Mouse (Mus musculus) heart, adult 2 months (tissue): Measurements from ENCODE around the gene 1700066M21Rik. TPM values are rescaled to one million over a fixed set of nuclear protein-coding genes. Genes with fewer than 3 reads are reported as not detected.

Experiments
- DNase-seq, 2 experiments: peaks; one replicate each; pipeline ENCODE4 v3.0.0; 2021
- H3K27ac ChIP-seq: fragments of 200-600 bp; 2 replicates; pipeline ENCODE4 v1.8.1; 2022
- H3K27me3 ChIP-seq: fragments of 200-500 bp; 2 replicates; pipeline ENCODE4 v1.6.1; 2012; ENCODE audit warnings: mild to moderate bottlenecking, low read length, inconsistent platforms, mixed read lengths; ENCODE audit not compliant: control insufficient read depth, insufficient read depth
- H3K36me3 ChIP-seq: fragments of 200-500 bp; 2 replicates; pipeline ENCODE4 v1.6.1; 2012; ENCODE audit warnings: low read length, inconsistent platforms; ENCODE audit not compliant: control insufficient read depth, insufficient read depth
- H3K4me1 ChIP-seq: fragments of 200-500 bp; 2 replicates; pipeline ENCODE4 v1.6.1; 2011; ENCODE audit warnings: low read length; ENCODE audit not compliant: control insufficient read depth, insufficient read depth
- H3K4me3 ChIP-seq: fragments of 200-600 bp; 2 replicates; pipeline ENCODE4 v1.8.1; 2022
- H3K79me2 ChIP-seq: fragments of 200-500 bp; replicated peaks from 2 replicates; pipeline ENCODE4 v1.6.1; 2012; ENCODE audit warnings: mild to moderate bottlenecking, inconsistent platforms, low read length, moderate library complexity, mixed read lengths; ENCODE audit not compliant: control insufficient read depth, insufficient read depth
- H3K9ac ChIP-seq: fragments of 200-500 bp; 2 replicates; pipeline ENCODE4 v1.6.1; 2012; ENCODE audit warnings: low read depth, mild to moderate bottlenecking, control low read depth, inconsistent platforms, low read length, mixed read lengths
- CTCF ChIP-seq: fragments of 200-600 bp; IDR thresholded peaks from 2 replicates; pipeline ENCODE4 v1.8.1; 2022; ENCODE audit warnings: antibody characterized with exemption, mild to moderate bottlenecking, moderate library complexity
- EP300 ChIP-seq: fragments of 200-500 bp; IDR thresholded peaks from 2 replicates; pipeline ENCODE4 v1.6.1; 2011; ENCODE audit warnings: low read depth, low read length, control low read depth; ENCODE audit not compliant: insufficient read depth
- POLR2A ChIP-seq: fragments of 200-500 bp; IDR thresholded peaks from 2 replicates; pipeline ENCODE4 v1.6.1; 2011; ENCODE audit warnings: mild to moderate bottlenecking, low read depth, low read length, control low read depth; ENCODE audit not compliant: insufficient read depth
- WGBS: fragments of 180-500 bp; shearing (Covaris S2); methylation state at CpG from one replicate; pipeline ENCODE4 v1.1.7; 2018; 5-methylcytosine and 5-hydroxymethylcytosine counted together
- intact Hi-C: fragments of 180-260 bp; cut with DNase I; formaldehyde crosslinking; loops from one replicate; pipeline ENCODE4 v1.15.1; 2025
- polyA plus RNA-seq: library from polyadenylated mRNA; depleted of rRNA; stranded (reverse); fragments of >200 nt; gene quantifications from 2 replicates; pipeline ENCODE4 v1.2.3, GENCODE M21; 2012; rRNA removed
- total RNA-seq, 2 experiments: library from RNA; stranded (reverse); gene quantifications; 2 replicates each; pipeline ENCODE4 v1.2.3; 2021

1700066M21Rik gene
- total and polyA plus RNA-seq, 3 experiments: 1.3 to 2.0 (median 1.9) TPM

DNA sequence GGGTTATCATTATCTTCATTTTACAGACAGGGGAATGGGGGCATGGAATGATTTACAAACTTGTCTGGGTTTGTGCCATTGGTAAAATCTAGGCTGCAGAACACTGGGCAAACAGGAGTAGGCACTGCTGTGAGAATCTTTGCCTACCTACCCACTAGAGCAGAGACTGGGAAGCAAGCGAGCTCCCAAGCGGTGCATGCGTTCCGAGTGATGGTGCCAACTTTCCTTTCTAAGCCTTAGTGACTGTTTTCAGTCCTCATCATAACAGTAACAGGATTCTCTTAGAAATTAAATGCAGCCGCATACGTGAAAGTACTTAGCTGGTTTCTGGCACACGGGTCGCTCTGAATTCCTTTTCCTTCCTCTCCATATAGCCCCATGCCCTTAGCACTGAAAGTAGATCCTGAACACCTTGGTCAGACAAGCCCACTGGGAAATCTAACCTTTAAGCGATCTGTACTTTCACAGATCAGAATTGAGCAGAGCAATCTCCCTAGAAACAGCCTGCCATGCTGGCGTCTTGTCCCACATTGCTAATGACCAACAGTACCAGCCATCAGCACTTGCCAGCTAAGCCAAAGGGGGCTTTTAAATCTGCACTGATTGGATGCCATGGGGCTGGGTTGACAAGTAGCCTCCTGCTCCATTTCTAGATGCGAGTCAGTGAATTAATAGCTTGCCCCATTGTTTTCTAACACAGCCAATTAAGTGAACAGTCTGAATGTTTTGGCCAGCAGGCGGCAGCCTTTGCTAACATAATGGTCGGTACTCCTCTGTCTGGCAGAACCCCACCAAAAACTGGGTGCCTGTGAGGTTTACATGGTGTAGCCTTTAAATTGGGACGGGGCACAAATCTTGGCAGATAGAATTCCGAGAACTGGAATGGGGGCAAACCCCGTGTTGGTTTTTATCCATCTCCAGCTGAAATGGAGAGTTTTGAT lies 51.2 kb downstream of the 1700066M21Rik start:
- WGBS: 51% methylated on average over 16 of the region's 16 CpGs
- DNase-seq: peak; percentile 85 to 92
- no peaks in the 10 kb centered on the region for H3K27me3 ChIP-seq
- H3K27ac ChIP-seq: no peak overlapping the region
- no peaks in the 10 kb centered on the region for H3K79me2 ChIP-seq
- TF ChIP-seq CTCF (peak; percentile 88), POLR2A (no peak), EP300 (peak; percentile 69; the same call in 1 of the 2 replicates)
- H3K9ac ChIP-seq: no peak overlapping the region
- intact Hi-C loops: loop anchor here (1.0 to 10.0 kb wide), 10 partner anchors 64 to 868 kb away; partner anchors contain the start of gene Aox3
- peak overlapping the region; percentile 14; the same call in 1 of the 2 replicates for H3K4me3 ChIP-seq
- 0 out of 2 replicates have a peak, but pooled peaks cover 2% of the 10 kb centered on the region for H3K4me1 ChIP-seq
- H3K36me3 ChIP-seq: no peaks in the 10 kb centered on the region

- Histone ChIP-seq H3K27ac (peak overlapping the region; percentile 43; the same call in 1 of the 2 replicates), H3K4me1 (peaks cover 3% of the 10 kb centered on the region; the same call in 1 of the 2 replicates), H3K4me3 (peak overlapping the region; percentile 5; the same call in 1 of the 2 replicates), H3K36me3 (no peaks in the 10 kb centered on the region), H3K79me2 (no peaks in the 10 kb centered on the region), H3K9ac (peak overlapping the region; percentile 24), H3K27me3 (no peaks in the 10 kb centered on the region)
- intact Hi-C loops: loop anchor here (1.0 to 10.0 kb wide), 9 partner anchors 62 to 867 kb away; partner anchors contain the start of gene Aox3
- no peak for TF ChIP-seq CTCF
- no peak for TF ChIP-seq POLR2A
- no peak for TF ChIP-seq EP300
- 27% methylated on average over 12 of the region's 12 CpGs for WGBS
- DNase-seq: peak; percentile 31 to 55
Observed at GRCm38 (mm10) chr1:57429786-57430483, 52.5 kb downstream of the 1700066M21Rik start.

- Histone ChIP-seq H3K79me2 (no peaks in the 10 kb centered on the region), H3K9ac (no peak overlapping the region), H3K4me3 (no peak overlapping the region), H3K27ac (peak overlapping the region; percentile 36; the same call in 1 of the 2 replicates), H3K27me3 (no peaks in the 10 kb centered on the region), H3K36me3 (no peaks in the 10 kb centered on the region), H3K4me1 (peaks cover 8% of the 10 kb centered on the region)
- no peak for TF ChIP-seq POLR2A
- TF ChIP-seq CTCF: no peak
- no peak for TF ChIP-seq EP300
- DNase-seq: peak in 1 of 2 experiments; percentile 42
- intact Hi-C loops: no loop called here
- WGBS: 60% methylated on average over 7 of the region's 7 CpGs
Observed at GRCm38 (mm10) chr1:57433141-57433540, 55.7 kb downstream of the 1700066M21Rik start.

Other genes starting within 250 kb of the 1700066M21Rik start
- 10 to 100 TPM; 10.4 to 11.2 TPM for gene Maip1, start 28.7 kb downstream of the 1700066M21Rik start, total RNA-seq
- gene Maip1, start 28.7 kb downstream of the 1700066M21Rik start, polyA plus RNA-seq: 6.4 and 6.9 TPM in 2 replicates
- gene Tyw5, start 29.5 kb downstream of the 1700066M21Rik start, total RNA-seq: 1 to 10 TPM; 5.7 to 5.9 TPM
- 2.7 and 7.4 TPM in 2 replicates for gene Tyw5, start 29.5 kb downstream of the 1700066M21Rik start, polyA plus RNA-seq